Comparison of ENCODE assay signal across 8 mouse cellular contexts in the genomic region with DNA sequence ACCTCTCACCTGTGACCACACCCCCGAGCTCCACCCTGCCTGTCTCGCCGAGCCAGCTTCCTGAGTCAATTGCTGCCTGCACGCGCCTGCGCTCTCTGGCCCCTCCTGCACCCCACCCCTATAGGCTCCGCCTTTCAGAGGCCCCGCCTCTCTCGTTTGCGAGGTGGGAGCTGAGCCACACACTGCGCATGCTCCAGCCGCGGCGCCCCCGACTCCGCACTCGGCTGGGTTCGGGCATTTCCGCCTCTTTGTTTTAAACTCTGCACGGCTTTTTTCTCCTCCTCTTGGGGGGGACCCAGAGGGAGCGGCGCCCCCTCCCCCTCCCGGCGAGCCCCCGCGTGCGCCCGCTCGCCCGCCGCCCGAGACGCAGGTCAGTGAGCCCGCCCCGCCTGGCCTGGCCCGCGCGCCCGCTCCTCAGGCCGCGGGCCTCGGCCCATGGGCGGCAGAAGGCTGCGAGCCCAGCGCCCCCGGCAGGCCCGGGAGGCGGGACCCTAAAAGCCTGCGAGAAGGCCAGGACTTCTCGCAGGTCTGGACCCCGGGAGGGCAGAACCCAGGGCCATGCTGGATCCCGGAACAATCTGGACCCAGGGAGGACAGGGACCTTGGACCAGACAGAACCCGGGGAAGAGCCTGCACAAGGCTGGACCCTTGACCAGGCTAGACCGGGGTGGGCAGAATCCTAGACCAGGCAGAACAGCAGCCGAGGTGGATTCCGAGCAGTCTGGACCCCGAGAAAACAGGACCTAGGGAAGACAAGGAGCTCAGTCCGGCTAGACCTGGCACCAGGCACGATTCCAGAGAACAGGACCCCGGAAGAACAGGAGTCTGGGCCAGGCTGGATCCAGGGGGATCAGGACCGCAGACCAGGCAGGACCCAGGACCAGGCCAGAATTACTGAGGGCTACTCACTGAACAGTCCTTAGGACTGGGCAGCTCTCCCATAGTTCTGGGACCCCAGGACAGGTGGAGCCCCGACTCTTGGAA. TPM values are rescaled to one million over a fixed set of nuclear protein-coding genes. Genes with fewer than 3 reads are reported as not detected.
DNase-seq lines count a peak whose midpoint lies in the region; ATAC-seq and TF ChIP-seq lines count a peak whose summit lies in the region.

A gene (plus strand): TSS at position 151 of the 984 bp plus-strand sequence.

- H3K4me3 ChIP-seq in cortical plate, adult 2 months (ENCODE audit: insufficient read depth, low read length) = peak within 1 kb of the TSS; percentile 65

- TF ChIP-seq CTCF in cortical plate, adult 2 months (IDR thresholded peaks at IDR 0.05; ENCODE audit: extremely low read depth, insufficient read depth, low read length) = no peak

- peak; percentile 96 for ATAC-seq in activated CD4-positive, CD25-positive, alpha-beta regulatory T cell, adult 4 months
- peak; percentile 97 for ATAC-seq in inflammation-experienced regulatory T-cells, adult 6 months
- ATAC-seq in megakaryocyte-erythroid progenitor cell, adult 5-6 weeks (replicated peaks; ENCODE audit: low FRiP score, low TSS enrichment, poor library complexity, severe bottlenecking) = peak; percentile 87

- no peak within 1 kb of the TSS for H3K27ac ChIP-seq in cortical plate, adult 2 months (ENCODE audit: insufficient read depth, low read length)

- intact Hi-C loops in left cerebral cortex, postnatal 10 days (cut with DNase I) = loop anchor here (5.0 kb wide), 1 partner anchor 94 kb away; a partner anchor contains a TSS

- TF ChIP-seq POLR2A in cortical plate, adult 2 months (IDR thresholded peaks at IDR 0.05; ENCODE audit: extremely low read depth, insufficient read depth, low read length) = peak; percentile 52; the same call in 1 of the 2 replicates

- H3K4me1 ChIP-seq in cortical plate, adult 2 months (ENCODE audit: control insufficient read depth, insufficient read depth, low read length) = peaks cover 6% of the 10 kb centered on the region

- peak; percentile 97 for DNase-seq in gastrocnemius, postnatal 10 days
- peak; percentile 95 to 98 for DNase-seq in left cerebral cortex, postnatal 10 days (ENCODE audit: extremely low spot score in 1 of 2, low spot score in 2 of 2)
- peak; percentile 96 for DNase-seq in right cerebral cortex, postnatal 25 days
- peak; percentile 96 to 98 for DNase-seq in urinary bladder, postnatal 4 days (ENCODE audit: low spot score in 2 of 2)

RNA-seq across cellular contexts. Expression of the gene that starts here (rescaled TPM):
- 1 to 10 TPM; 3.4 to 4.2 TPM for polyA plus RNA-seq in activated CD4-positive, CD25-positive, alpha-beta regulatory T cell, adult 4 months (2017; shearing (Covaris generic))
- polyA plus RNA-seq in cortical plate, adult 2 months (2012; rRNA removed) = 17.1 and 18.0 TPM in 2 replicates
- total RNA-seq in gastrocnemius, postnatal 10 days (2021) = 10 to 100 TPM; 58.0 to 61.6 TPM
- polyA plus RNA-seq in inflammation-experienced regulatory T-cells, adult 6 months (2017; shearing (Covaris generic)) = 1 to 10 TPM; 3.5 to 5.8 (median 4.9) TPM
- 10 to 100 TPM; 61.4 to 67.5 TPM for total RNA-seq in left cerebral cortex, postnatal 10 days (2021)
- total RNA-seq in megakaryocyte-erythroid progenitor cell, adult 5-6 weeks (2014; fragmentation: Nextera tagmentation) = 30.8 and 41.9 TPM in 2 replicates
- total RNA-seq in megakaryocyte-erythroid progenitor cell, adult 5-6 weeks (2017) = 10.0 and 16.2 TPM in 2 replicates
